Comparison of ENCODE assay signal across 8 mouse cellular contexts in the genomic region with DNA sequence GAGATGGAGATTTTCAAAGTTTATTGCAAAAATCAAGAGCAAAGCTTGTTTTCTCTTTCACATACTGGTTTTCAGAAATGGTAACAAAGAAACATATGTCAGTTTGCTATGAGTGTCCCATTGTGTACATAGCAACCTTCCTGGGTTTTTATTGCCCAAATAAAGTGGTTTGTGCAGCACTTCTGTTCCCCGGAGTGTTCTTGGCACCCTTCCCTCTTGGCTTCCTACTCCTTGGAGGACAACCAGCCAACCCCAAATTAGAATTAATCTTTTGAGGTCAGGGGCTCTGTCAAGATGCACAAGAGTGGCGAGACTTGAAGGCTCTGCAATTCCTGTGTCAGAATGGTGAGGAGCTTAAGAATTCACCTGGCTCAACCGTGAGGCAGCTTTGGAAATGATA. TPM values are rescaled to one million over a fixed set of nuclear protein-coding genes. Genes with fewer than 3 reads are reported as not detected.
DNase-seq lines count a peak whose midpoint lies in the region; ATAC-seq and TF ChIP-seq lines count a peak whose summit lies in the region.

No protein-coding gene starts in this region.

- no peak for TF ChIP-seq CTCF in Patski (IDR thresholded peaks at IDR 0.05)

- H3K27me3 ChIP-seq in Patski, result no peaks in the 10 kb centered on the region

- intact Hi-C loops in gastrocnemius, postnatal 36 days (cut with DNase I), result no loop called here

- ATAC-seq in Patski, result peak; percentile 25

- CTCF ChIA-PET in Patski (lab: Charles Lee), result interaction anchor here (1.8 kb wide), 1 partner anchor 24 kb away, joined by 5 read pairs; no protein-coding TSS in a partner anchor

- POLR2A ChIA-PET in Patski (lab: Charles Lee), result no interaction called here

- in situ Hi-C loops in Patski (cut with MboI; ENCODE audit: low pct_unique_long_range_greater_than_20kb), result no loop called here

- DNase-seq in gastrocnemius, postnatal 10 days, result peak; percentile 10
- DNase-seq in gastrocnemius, postnatal 36 days, result no peak
- no peak for DNase-seq in Patski (ENCODE audit: low read depth, low spot score)
- peak; percentile 23 to 39 for DNase-seq in heart, adult 9 months (ENCODE audit: low spot score in 2 of 2)
- DNase-seq in kidney, postnatal 10 days, result peak; percentile 74
- peak; percentile 11 for DNase-seq in ovary, postnatal 36 days (ENCODE audit: low spot score)
- no peak for DNase-seq in thymus, postnatal 4 days
- no peak for DNase-seq in thymus, postnatal 25 days

RNA-seq across cellular contexts. Expression of a gene that starts 55.6 kb away (rescaled TPM):
- total RNA-seq in gastrocnemius, postnatal 10 days (2021), result 10 to 100 TPM; 10.6 to 15.8 TPM
- 1 to 10 TPM; 3.8 to 5.0 TPM for total RNA-seq in gastrocnemius, postnatal 36 days (2021)
- polyA plus RNA-seq in Patski (2021), result 37.8 TPM

Comparison
In these comparisons a context has a peak if more than half of its experiments do, and no peak if none do; other contexts are left out.
1. DNase-seq: peak in gastrocnemius, postnatal 10 days (single experiment), heart, adult 9 months (2 of 2), kidney, postnatal 10 days (single experiment) and ovary, postnatal 36 days (single experiment); none in gastrocnemius, postnatal 36 days (0 of 2), Patski (single experiment), thymus, postnatal 4 days (single experiment) and thymus, postnatal 25 days (single experiment).